In genomic region chr11:67199752-67200151, GRCm38 (mm10) we compare ENCODE assay signal across 27 mouse cellular contexts. TPM values are rescaled to one million over a fixed set of nuclear protein-coding genes. Genes with fewer than 3 reads are reported as not detected.
DNase-seq lines count a peak whose midpoint lies in the region; ATAC-seq and TF ChIP-seq lines count a peak whose summit lies in the region.
"Had no signal": no experiment of that assay in that cellular context is flagged by ENCODE, and none has a peak within 500 bp of the region (broad histone marks: within the 10 kb centered on the region; RNA-seq: fewer than 3 reads in every experiment).

Gene Myh1, plus strand, starts transcription at chr11:67200052.

- in situ Hi-C loops in CH12.LX (cut with MboI; ENCODE audit: low pct_ligation_motif_present, low pct_unique_long_range_greater_than_20kb, low sequenced_read_pairs), result no loop called here

- H3K79me2 ChIP-seq in CH12.LX (replicated peaks; ENCODE audit: control insufficient read depth, extremely low read depth, insufficient read depth, poor library complexity, severe bottlenecking) (no peaks in the 10 kb centered on the region), myocyte (ENCODE audit: control insufficient read depth, insufficient read depth) (no peaks in the 10 kb centered on the region)

- no peak for ATAC-seq in hindbrain, embryonic 12.5 days (ENCODE audit: low FRiP score)
- ATAC-seq: activated CD4-positive, CD25-positive, alpha-beta regulatory T cell, adult 4 months; forebrain, embryonic 14.5 days; midbrain, embryonic 13.5 days had no signal

- 69% methylated on average over 4 of the region's 4 CpGs for WGBS in bone marrow, adult 2 months
- 79% methylated on average over 4 of the region's 4 CpGs for WGBS in hindbrain, embryonic 12.5 days

- H3K27me3 ChIP-seq in CH12.LX (replicated peaks), result no peaks in the 10 kb centered on the region
- no peaks in the 10 kb centered on the region for H3K27me3 ChIP-seq in myocyte (ENCODE audit: control insufficient read depth, insufficient read depth, insufficient read length)
- no peaks in the 10 kb centered on the region for H3K27me3 ChIP-seq in hindbrain, embryonic 12.5 days
- H3K27me3 ChIP-seq: limb, embryonic 13.5 days; midbrain, embryonic 13.5 days; stomach, embryonic 15.5 days had no signal

- no peak within 1 kb of the TSS for H3K27ac ChIP-seq in CH12.LX (ENCODE audit: insufficient read depth, low read depth)
- no peak within 1 kb of the TSS for H3K27ac ChIP-seq in bone marrow, adult 2 months (ENCODE audit: control insufficient read depth, insufficient read depth, low read depth, low read length, poor library complexity)
- no peak within 1 kb of the TSS for H3K27ac ChIP-seq in hindbrain, embryonic 12.5 days
- H3K27ac ChIP-seq: hindbrain, embryonic 14.5 days; layer of hippocampus, adult 2 months; limb, embryonic 13.5 days; macrophage; midbrain, embryonic 13.5 days; stomach, embryonic 15.5 days had no signal

- dilution Hi-C loops in CH12.LX (cut with MboI; ENCODE audit: extremely low pct_ligation_motif_present, extremely low pct_unique_long_range_greater_than_20kb, low sequenced_read_pairs), result no loop called here

- no peak within 1 kb of the TSS for H3K4me3 ChIP-seq in CH12.LX (replicated peaks in 1 of 3; ENCODE audit: low read depth in 2 of 3, low read length in 2 of 3, poor library complexity in 1 of 3)
- H3K4me3 ChIP-seq in bone marrow, adult 2 months (replicated peaks; ENCODE audit: control insufficient read depth, low read depth, low read length), result no peak within 1 kb of the TSS
- no peak within 1 kb of the TSS for H3K4me3 ChIP-seq in myocyte
- H3K4me3 ChIP-seq in hindbrain, embryonic 12.5 days, result no peak within 1 kb of the TSS
- H3K4me3 ChIP-seq: layer of hippocampus, adult 2 months; limb, embryonic 13.5 days; midbrain, embryonic 13.5 days; stomach, embryonic 15.5 days had no signal

- no peak for TF ChIP-seq RAD21 in CH12.LX (IDR thresholded peaks at IDR 0.05; ENCODE audit: low read depth, low read length)

- no peak within 1 kb of the TSS for H3ac ChIP-seq in myocyte (ENCODE audit: control insufficient read depth, insufficient read length)

- no peak for TF ChIP-seq EP300 in CH12.LX (IDR thresholded peaks at IDR 0.05; ENCODE audit: low read length)

- DNase-seq in CH12.LX (ENCODE audit: extremely low read depth) (no peak), adipocyte (ENCODE audit: low spot score) (no peak)
- DNase-seq in gastrocnemius, postnatal 10 days, result no peak
- DNase-seq: adrenal gland, adult 8-10 months; B cell, adult 2 months; cerebellum, adult 8-10 months; cerebellum, postnatal 36 days; heart, postnatal 4 days; kidney, adult 11 months; kidney, postnatal 36 days had no signal

- no peak within 1 kb of the TSS for H3K9ac ChIP-seq in CH12.LX (ENCODE audit: insufficient read depth, low read depth)
- no peak within 1 kb of the TSS for H3K9ac ChIP-seq in hindbrain, embryonic 12.5 days
- H3K9ac ChIP-seq: hindbrain, embryonic 14.5 days; limb, embryonic 13.5 days; midbrain, embryonic 13.5 days; stomach, embryonic 15.5 days had no signal

- TF ChIP-seq CTCF in CH12.LX (conservative IDR thresholded peaks at IDR 0.05 in 1 of 2, IDR thresholded peaks at IDR 0.05 in 1 of 2; ENCODE audit: low read depth in 2 of 2, low read length in 2 of 2), result no peak
- no peak for TF ChIP-seq CTCF in bone marrow, adult 2 months (IDR thresholded peaks at IDR 0.05; ENCODE audit: control insufficient read depth, insufficient read depth, low read length)

- H3K36me3 ChIP-seq in CH12.LX (replicated peaks in 1 of 2; ENCODE audit: control insufficient read depth in 1 of 2, insufficient read depth in 1 of 2, low read length in 1 of 2) (no peaks in the 10 kb centered on the region), myocyte (ENCODE audit: control insufficient read depth, insufficient read depth) (no peaks in the 10 kb centered on the region)
- no peaks in the 10 kb centered on the region for H3K36me3 ChIP-seq in hindbrain, embryonic 12.5 days
- H3K36me3 ChIP-seq: limb, embryonic 13.5 days; midbrain, embryonic 13.5 days; stomach, embryonic 15.5 days had no signal

- peaks cover 6% of the 10 kb centered on the region for H3K9me3 ChIP-seq in CH12.LX (replicated peaks; ENCODE audit: low read length)
- H3K9me3 ChIP-seq in hindbrain, embryonic 12.5 days (replicated peaks), result no peaks in the 10 kb centered on the region
- H3K9me3 ChIP-seq: limb, embryonic 13.5 days; midbrain, embryonic 13.5 days; stomach, embryonic 15.5 days had no signal

- TF ChIP-seq POLR2A in CH12.LX (IDR thresholded peaks at IDR 0.05; ENCODE audit: low read depth, low read length) (no peak), myocyte (IDR thresholded peaks at IDR 0.05; ENCODE audit: insufficient read length, low read depth) (no peak)
- TF ChIP-seq POLR2A in bone marrow, adult 2 months (IDR thresholded peaks at IDR 0.05; ENCODE audit: borderline replicate concordance, control insufficient read depth, low read depth, low read length), result no peak

- H3K4me2 ChIP-seq in CH12.LX (ENCODE audit: insufficient read depth, low read depth, poor library complexity, severe bottlenecking), result peak within 1 kb of the TSS; percentile 18; the same call in 1 of the 2 replicates
- H3K4me2 ChIP-seq in myocyte (ENCODE audit: low read depth), result peak within 1 kb of the TSS; percentile 40
- no peak within 1 kb of the TSS for H3K4me2 ChIP-seq in hindbrain, embryonic 12.5 days (replicated peaks)
- H3K4me2 ChIP-seq: heart, embryonic 11.5 days; hindbrain, embryonic 14.5 days; limb, embryonic 13.5 days; liver, embryonic 11.5 days; midbrain, embryonic 13.5 days; stomach, embryonic 15.5 days had no signal

- no peaks in the 10 kb centered on the region for H3K4me1 ChIP-seq in CH12.LX (ENCODE audit: control insufficient read depth in 1 of 2, insufficient read depth in 2 of 2)
- H3K4me1 ChIP-seq in bone marrow, adult 2 months (ENCODE audit: control insufficient read depth, insufficient read depth, low read length), result no peaks in the 10 kb centered on the region
- no peaks in the 10 kb centered on the region for H3K4me1 ChIP-seq in hindbrain, embryonic 12.5 days
- H3K4me1 ChIP-seq: limb, embryonic 13.5 days; midbrain, embryonic 13.5 days; stomach, embryonic 15.5 days had no signal

TF ChIP-seq in CH12.LX, 34 proteins besides CTCF, POLR2A, EP300 and RAD21:
- TF ChIP-seq IRF4 (IDR thresholded peaks at IDR 0.05; ENCODE audit: low read depth, low read length), result no peak
- TF ChIP-seq JUN (IDR thresholded peaks at IDR 0.05; ENCODE audit: insufficient read depth, low read depth, low read length), result no peak
- TF ChIP-seq BHLHE40 (IDR thresholded peaks at IDR 0.05; ENCODE audit: low read depth, low read length), result no peak
TF ChIP-seq in CH12.LX: peak in this region for 0.

TF ChIP-seq in myocyte, 11 proteins besides CTCF, POLR2A, EP300 and RAD21:
- TF ChIP-seq TCF12 (IDR thresholded peaks at IDR 0.05; ENCODE audit: insufficient read depth, poor library complexity, severe bottlenecking), result no peak
- no peak for TF ChIP-seq MYOD1 (IDR thresholded peaks at IDR 0.05; ENCODE audit: control insufficient read depth in 1 of 3, insufficient read length in 2 of 3, low read depth in 2 of 3)
- TF ChIP-seq E2F4 (IDR thresholded peaks at IDR 0.05; ENCODE audit: insufficient read depth), result no peak
- no peak for TF ChIP-seq REST (IDR thresholded peaks at IDR 0.05; ENCODE audit: insufficient read depth, insufficient read length)
- no peak for TF ChIP-seq USF1 (IDR thresholded peaks at IDR 0.05; ENCODE audit: low read depth)
- no peak for TF ChIP-seq CEBPB (IDR thresholded peaks at IDR 0.05; ENCODE audit: insufficient read depth, poor library complexity, severe bottlenecking)
- TF ChIP-seq TCF3 (IDR thresholded peaks at IDR 0.05; ENCODE audit: insufficient read length, low read depth), result no peak
- no peak for TF ChIP-seq SRF (IDR thresholded peaks at IDR 0.05; ENCODE audit: control insufficient read depth, insufficient read length, low read depth)

RNA-seq across cellular contexts. Expression of gene Myh1, which starts in this region (rescaled TPM):
- total RNA-seq in CH12.LX (2012; rRNA removed) (0.04 TPM in 2 replicates), CH12.LX (2014; rRNA removed) (0.04 TPM in 1 of 2 replicates, not detected in the other)
- polyA plus RNA-seq in CH12.LX (2012; ENCODE audit: insufficient read length, low read depth) (0.04 TPM in 1 of 2 replicates, not detected in the other), myocyte (2012; fragmentation: generic; extraction: Trizol) (7.4 TPM)
- 11.4 and 12.9 TPM in 2 replicates for polyA plus RNA-seq in bone marrow, adult 2 months (2011; ENCODE audit: insufficient read depth, insufficient read length, low replicate concordance, missing spikeins)
- total RNA-seq in gastrocnemius, postnatal 10 days (2021), result 1,000 to 10,000 TPM; 4,609 to 4,620 TPM
- polyA plus RNA-seq in hindbrain, embryonic 12.5 days (2016; fragmentation: Nextera tagmentation; extraction: Ambion mirVana), result 0.10 TPM in 1 of 2 replicates, not detected in the other
- total RNA-seq: megakaryocyte-erythroid progenitor cell, adult 5-6 weeks had no signal
- polyA plus RNA-seq: activated CD4-positive, CD25-positive, alpha-beta regulatory T cell, adult 4 months; heart, postnatal 0 days; lung, embryonic 16.5 days; macrophage; midbrain, embryonic 13.5 days; small intestine, adult 2 months had no signal

Comparison
In these comparisons a context has a peak if more than half of its experiments do, and no peak if none do; other contexts are left out.
1. RNA of gene Myh1 (total RNA-seq): 4,609 to 4,620 TPM in gastrocnemius, postnatal 10 days; 0.04 TPM in CH12.LX; every median in the first group is over 1,000 times any median in the second.